22 mouse cellular contexts compared by ENCODE assay signal in the genomic region with DNA sequence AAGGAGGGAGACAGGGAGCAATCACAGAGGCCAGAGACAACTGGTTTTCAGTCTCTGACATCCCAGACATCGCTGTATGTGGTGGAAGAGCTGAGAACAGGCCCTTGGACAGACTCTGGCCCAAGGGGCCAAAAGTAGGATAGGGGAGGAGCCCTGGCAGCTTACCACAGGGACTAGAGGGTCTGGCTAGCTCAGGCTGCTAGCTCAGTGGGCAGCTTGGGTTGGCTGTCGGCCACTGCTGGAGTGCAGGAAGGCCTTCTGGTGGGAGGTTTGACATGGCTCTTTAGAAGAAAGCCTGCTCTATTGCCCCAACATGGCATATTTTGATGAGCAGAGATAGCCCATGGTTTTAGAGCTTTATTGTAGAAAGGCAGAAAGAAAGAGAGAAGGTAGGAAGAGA.
"Had no signal": no experiment of that assay in that cellular context is flagged by ENCODE, and none has a peak within 500 bp of the region (broad histone marks: within the 10 kb centered on the region; RNA-seq: fewer than 3 reads in every experiment).

No protein-coding gene starts in this region.

- H3K36me3 ChIP-seq: limb, embryonic 12.5 days; liver, embryonic 12.5 days; liver, embryonic 15.5 days; lung, embryonic 15.5 days; midbrain, embryonic 10.5 days; midbrain, embryonic 13.5 days; neural tube, embryonic 13.5 days; stomach, embryonic 15.5 days had no signal

- ATAC-seq: liver, embryonic 12.5 days; midbrain, embryonic 13.5 days; midbrain, embryonic 16.5 days had no signal

- H3K4me2 ChIP-seq: limb, embryonic 12.5 days; liver, embryonic 12.5 days; liver, embryonic 15.5 days; lung, embryonic 15.5 days; midbrain, embryonic 13.5 days; neural tube, embryonic 13.5 days; stomach, embryonic 15.5 days had no signal

- H3K27me3 ChIP-seq: limb, embryonic 12.5 days; liver, embryonic 12.5 days; liver, embryonic 15.5 days; lung, embryonic 15.5 days; megakaryocyte, embryonic 14.5 days; midbrain, embryonic 13.5 days; neural tube, embryonic 13.5 days; stomach, embryonic 15.5 days had no signal

- DNase-seq: kidney, adult 9 months; kidney, postnatal 14 days; kidney, postnatal 4 days; liver; lung, adult 18-20 months; lung, postnatal 10 days; lung, postnatal 36 days; retina, postnatal 1 day; right cerebral cortex, postnatal 25 days; spleen, adult 18-20 months; thymus, postnatal 25 days had no signal

- H3K27ac ChIP-seq: limb, embryonic 12.5 days; liver, embryonic 12.5 days; liver, embryonic 15.5 days; lung, embryonic 15.5 days; midbrain, embryonic 10.5 days; midbrain, embryonic 13.5 days; neural tube, embryonic 13.5 days; stomach, embryonic 15.5 days had no signal

- H3K4me1 ChIP-seq: limb, embryonic 12.5 days; liver, embryonic 12.5 days; liver, embryonic 15.5 days; megakaryocyte, embryonic 14.5 days; midbrain, embryonic 10.5 days; midbrain, embryonic 13.5 days; neural tube, embryonic 13.5 days; stomach, embryonic 15.5 days had no signal

- H3K9me3 ChIP-seq: limb, embryonic 12.5 days; liver, embryonic 12.5 days; liver, embryonic 15.5 days; lung, embryonic 15.5 days; midbrain, embryonic 10.5 days; midbrain, embryonic 13.5 days; neural tube, embryonic 13.5 days; stomach, embryonic 15.5 days had no signal

- H3K9ac ChIP-seq: limb, embryonic 12.5 days; liver, embryonic 12.5 days; liver, embryonic 15.5 days; lung, embryonic 15.5 days; midbrain, embryonic 13.5 days; neural tube, embryonic 13.5 days; stomach, embryonic 15.5 days had no signal

- H3K4me3 ChIP-seq: limb, embryonic 12.5 days; liver, embryonic 12.5 days; liver, embryonic 15.5 days; lung, embryonic 15.5 days; megakaryocyte, embryonic 14.5 days; midbrain, embryonic 10.5 days; midbrain, embryonic 13.5 days; myocyte; neural tube, embryonic 13.5 days; stomach, embryonic 15.5 days had no signal
